Mouse (Mus musculus) liver, embryonic 14.5 days (tissue): Measurements from ENCODE around the gene Hmx3.

ENCODE experiments used
- CTCF ChIP-seq: IDR thresholded peaks from 2 replicates; pipeline ENCODE4 v1.5.1; 2016; ENCODE audit warnings: antibody characterized with exemption, low read depth, control low read depth
- EP300 ChIP-seq: IDR thresholded peaks from 2 replicates; pipeline ENCODE4 v1.6.1; 2016; ENCODE audit warnings: antibody characterized with exemption, low read depth

- no peak for TF ChIP-seq CTCF
- no peak for TF ChIP-seq EP300
These were observed 15.1 kb downstream of the Hmx3 start for GRCm38 (mm10) chr7:131557751-131558150.
